Mouse (Mus musculus): ENCODE results near the gene Babam2. TPM values are rescaled to one million over a fixed set of nuclear protein-coding genes. Genes with fewer than 3 reads are reported as not detected.

Gene Babam2
- total and polyA plus RNA-seq, 3 experiments: 44.6 to 214 (median 65.0) TPM

- Histone ChIP-seq H3K27me3 (ENCODE audit: insufficient read depth, low read length) (no peaks in the 10 kb centered on the region), H3K4me1 (ENCODE audit: insufficient read depth, low read depth, low read length) (no peaks in the 10 kb centered on the region), H3K9me3 (replicated peaks) (no peaks in the 10 kb centered on the region), H3K36me3 (replicated peaks) (peaks cover 28% of the 10 kb centered on the region), H3K4me3 (ENCODE audit: low read depth, low read length) (no peak overlapping the region)
- DNase-seq (ENCODE audit: low spot score) (no peak), ATAC-seq (ENCODE audit: extremely low read depth, insufficient number of reproducible peaks, low FRiP score, poor library complexity, severe bottlenecking) (no peak)
- TF ChIP-seq GATA2 (IDR thresholded peaks at IDR 0.05; ENCODE audit: borderline replicate concordance, low read depth, low read length) (no peak), TAL1 (conservative IDR thresholded peaks at IDR 0.05; ENCODE audit: low read depth, low read length) (no peak)
Measured at GRCm38 (mm10) chr5:32077139-32077538, 379.7 kb downstream of the Babam2 start.

- H3K4me3 ChIP-seq (ENCODE audit: low read depth, low read length): no peak overlapping the region
- H3K27me3 ChIP-seq (ENCODE audit: insufficient read depth, low read length): no peaks in the 10 kb centered on the region
- no peak for TF ChIP-seq CTCF (IDR thresholded peaks at IDR 0.05; ENCODE audit: low read depth, low read length)
- TF ChIP-seq POLR2AphosphoS5 (IDR thresholded peaks at IDR 0.05; ENCODE audit: insufficient replicate concordance, low read depth, low read length): no peak
- TF ChIP-seq GATA2 (IDR thresholded peaks at IDR 0.05; ENCODE audit: borderline replicate concordance, low read depth, low read length): no peak
- TF ChIP-seq TAL1 (conservative IDR thresholded peaks at IDR 0.05; ENCODE audit: low read depth, low read length): no peak
- ATAC-seq (ENCODE audit: extremely low read depth, insufficient number of reproducible peaks, low FRiP score, poor library complexity, severe bottlenecking) (no peak), DNase-seq (ENCODE audit: low spot score) (no peak)
- H3K4me1 ChIP-seq (ENCODE audit: insufficient read depth, low read depth, low read length): no peaks in the 10 kb centered on the region
- peaks cover 23% of the 10 kb centered on the region for H3K36me3 ChIP-seq (replicated peaks)
- H3K9me3 ChIP-seq (replicated peaks): no peaks in the 10 kb centered on the region
Measured at GRCm38 (mm10) chr5:32078986-32079385, 381.5 kb downstream of the Babam2 start.

DNA sequence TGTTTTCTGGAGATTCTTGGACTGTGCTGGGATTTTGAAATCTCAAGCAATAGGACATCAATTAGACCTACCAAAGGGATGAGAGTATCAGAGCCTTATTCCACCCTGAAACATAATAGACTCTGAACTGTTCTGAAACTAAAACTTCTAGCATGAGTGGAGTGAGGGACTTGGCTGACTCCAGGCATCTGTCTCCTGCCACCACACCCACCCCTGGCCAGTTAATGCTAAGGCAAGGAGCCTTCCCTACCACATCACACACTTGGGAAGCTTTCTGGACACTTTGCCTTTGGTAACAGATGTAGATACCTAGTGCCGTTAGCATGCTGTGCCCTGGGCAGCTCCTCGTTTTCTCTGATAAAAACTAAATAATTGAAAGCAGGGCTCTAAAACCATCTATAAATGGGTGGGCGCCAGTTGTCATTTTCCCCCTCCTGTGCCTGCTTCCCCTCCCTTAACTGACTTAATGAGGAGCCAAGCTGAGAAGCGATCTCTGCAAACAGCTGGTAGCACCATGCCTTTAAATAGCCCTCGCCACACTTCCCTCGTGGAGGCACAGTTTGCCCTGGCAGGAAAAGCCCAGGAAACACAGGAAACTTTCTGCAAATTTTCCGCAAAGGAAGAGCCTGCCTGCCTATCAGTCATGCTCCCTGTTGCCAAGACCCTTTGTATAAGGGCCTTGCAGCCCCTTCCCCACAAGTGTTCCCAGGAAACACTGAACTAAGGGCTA is 383.2 kb downstream of the Babam2 start:
- Histone ChIP-seq H3K9me3 (replicated peaks) (no peaks in the 10 kb centered on the region), H3K4me1 (ENCODE audit: insufficient read depth, low read depth, low read length) (no peaks in the 10 kb centered on the region), H3K4me3 (ENCODE audit: low read depth, low read length) (no peak overlapping the region), H3K27me3 (ENCODE audit: insufficient read depth, low read length) (no peaks in the 10 kb centered on the region), H3K36me3 (replicated peaks) (peaks cover 34% of the 10 kb centered on the region)
- DNase-seq (ENCODE audit: low spot score) (no peak), ATAC-seq (ENCODE audit: extremely low read depth, insufficient number of reproducible peaks, low FRiP score, poor library complexity, severe bottlenecking) (no peak)
- no peak for TF ChIP-seq GATA1 (IDR thresholded peaks at IDR 0.05; ENCODE audit: borderline replicate concordance, low read length)
- no peak for TF ChIP-seq TAL1 (conservative IDR thresholded peaks at IDR 0.05; ENCODE audit: low read depth, low read length)
- no peak for TF ChIP-seq CTCF (IDR thresholded peaks at IDR 0.05; ENCODE audit: low read depth, low read length)
- TF ChIP-seq GATA2 (IDR thresholded peaks at IDR 0.05; ENCODE audit: borderline replicate concordance, low read depth, low read length): no peak
- TF ChIP-seq POLR2AphosphoS5 (IDR thresholded peaks at IDR 0.05; ENCODE audit: insufficient replicate concordance, low read depth, low read length): no peak

DNA sequence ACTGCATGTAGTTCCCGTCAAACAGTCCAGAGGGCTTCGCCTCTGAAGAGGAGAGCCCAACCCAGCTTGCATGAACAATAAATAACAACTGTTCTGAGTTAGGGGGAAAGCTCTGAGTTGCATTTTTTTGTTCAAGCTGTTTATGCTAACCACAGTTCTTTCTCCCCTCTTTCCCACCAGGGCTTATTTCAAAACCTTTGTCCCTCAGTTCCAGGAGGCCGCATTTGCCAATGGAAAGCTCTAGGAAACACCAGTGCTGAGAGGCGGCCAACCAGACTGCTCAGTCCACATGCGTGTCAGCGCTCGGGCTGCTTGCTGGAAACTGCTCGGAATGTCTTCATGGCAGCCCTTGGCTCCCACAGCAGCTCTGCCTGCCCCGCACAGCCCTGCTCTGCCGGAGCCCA is 386.9 kb downstream of the Babam2 start:
- Histone ChIP-seq H3K27me3 (ENCODE audit: insufficient read depth, low read length) (no peaks in the 10 kb centered on the region), H3K9me3 (replicated peaks) (no peaks in the 10 kb centered on the region), H3K4me3 (ENCODE audit: low read depth, low read length) (no peak overlapping the region), H3K4me1 (ENCODE audit: insufficient read depth, low read depth, low read length) (0 out of 2 replicates have a peak, but pooled peaks cover 2% of the 10 kb centered on the region), H3K36me3 (replicated peaks) (peaks cover 24% of the 10 kb centered on the region)
- ATAC-seq (ENCODE audit: extremely low read depth, insufficient number of reproducible peaks, low FRiP score, poor library complexity, severe bottlenecking) (no peak), DNase-seq (ENCODE audit: low spot score) (no peak)
- TF ChIP-seq GATA1 (IDR thresholded peaks at IDR 0.05; ENCODE audit: borderline replicate concordance, low read length): no peak
- no peak for TF ChIP-seq GATA2 (IDR thresholded peaks at IDR 0.05; ENCODE audit: borderline replicate concordance, low read depth, low read length)
- no peak for TF ChIP-seq TAL1 (conservative IDR thresholded peaks at IDR 0.05; ENCODE audit: low read depth, low read length)
- TF ChIP-seq CTCF (IDR thresholded peaks at IDR 0.05; ENCODE audit: low read depth, low read length): no peak
- TF ChIP-seq POLR2AphosphoS5 (IDR thresholded peaks at IDR 0.05; ENCODE audit: insufficient replicate concordance, low read depth, low read length): no peak

- H3K4me1 ChIP-seq (ENCODE audit: insufficient read depth, low read depth, low read length): 0 out of 2 replicates have a peak, but pooled peaks cover 2% of the 10 kb centered on the region
- H3K27me3 ChIP-seq (ENCODE audit: insufficient read depth, low read length): 0 out of 2 replicates have a peak, but pooled peaks cover 4% of the 10 kb centered on the region
- ATAC-seq (ENCODE audit: extremely low read depth, insufficient number of reproducible peaks, low FRiP score, poor library complexity, severe bottlenecking) (no peak), DNase-seq (ENCODE audit: low spot score) (no peak)
- no peak for TF ChIP-seq GATA2 (IDR thresholded peaks at IDR 0.05; ENCODE audit: borderline replicate concordance, low read depth, low read length)
- no peak for TF ChIP-seq CTCF (IDR thresholded peaks at IDR 0.05; ENCODE audit: low read depth, low read length)
- no peak for TF ChIP-seq TAL1 (conservative IDR thresholded peaks at IDR 0.05; ENCODE audit: low read depth, low read length)
- no peak overlapping the region for H3K4me3 ChIP-seq (ENCODE audit: low read depth, low read length)
- H3K36me3 ChIP-seq (replicated peaks): peaks cover 17% of the 10 kb centered on the region
- no peaks in the 10 kb centered on the region for H3K9me3 ChIP-seq (replicated peaks)
Measured at GRCm38 (mm10) chr5:32085566-32085965, 388.1 kb downstream of the Babam2 start.

GRCm38 (mm10) chr5:32085971-32086370 is 388.5 kb downstream of the Babam2 start:
- H3K4me3 ChIP-seq (ENCODE audit: low read depth, low read length): no peak overlapping the region
- H3K4me1 ChIP-seq (ENCODE audit: insufficient read depth, low read depth, low read length): 0 out of 2 replicates have a peak, but pooled peaks cover 2% of the 10 kb centered on the region
- H3K36me3 ChIP-seq (replicated peaks): peaks cover 15% of the 10 kb centered on the region
- DNase-seq (ENCODE audit: low spot score) (no peak), ATAC-seq (ENCODE audit: extremely low read depth, insufficient number of reproducible peaks, low FRiP score, poor library complexity, severe bottlenecking) (no peak)
- TF ChIP-seq TAL1 (conservative IDR thresholded peaks at IDR 0.05; ENCODE audit: low read depth, low read length): no peak
- no peak for TF ChIP-seq CTCF (IDR thresholded peaks at IDR 0.05; ENCODE audit: low read depth, low read length)
- TF ChIP-seq GATA1 (IDR thresholded peaks at IDR 0.05; ENCODE audit: borderline replicate concordance, low read length): no peak
- no peak for TF ChIP-seq GATA2 (IDR thresholded peaks at IDR 0.05; ENCODE audit: borderline replicate concordance, low read depth, low read length)
- no peaks in the 10 kb centered on the region for H3K9me3 ChIP-seq (replicated peaks)
- H3K27me3 ChIP-seq (ENCODE audit: insufficient read depth, low read length): 0 out of 2 replicates have a peak, but pooled peaks cover 5% of the 10 kb centered on the region
